Comparison of ENCODE assay signal across 27 mouse cellular contexts in the genomic region with DNA sequence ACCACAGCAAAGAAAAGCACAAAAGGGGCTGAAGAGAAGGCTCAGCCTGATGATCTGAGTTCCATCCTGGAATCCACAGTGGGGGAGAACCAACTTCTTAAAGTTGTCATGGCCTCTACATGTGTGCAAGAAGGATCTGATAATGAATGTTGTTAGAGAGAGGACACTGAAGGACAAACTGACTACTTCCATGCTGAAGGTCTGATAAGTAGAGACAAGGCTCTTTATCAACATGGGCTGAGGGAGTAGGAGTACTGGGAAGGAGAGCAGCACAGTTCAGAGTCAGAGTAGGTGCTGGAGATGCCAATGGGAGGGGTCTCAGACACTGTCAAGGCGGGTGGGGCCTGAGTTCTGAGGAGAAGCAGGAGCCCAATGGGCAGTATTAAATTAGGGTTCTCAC. TPM values are rescaled to one million over a fixed set of nuclear protein-coding genes. Genes with fewer than 3 reads are reported as not detected.
DNase-seq lines count a peak whose midpoint lies in the region; ATAC-seq and TF ChIP-seq lines count a peak whose summit lies in the region.
"Had no signal": no experiment of that assay in that cellular context is flagged by ENCODE, and none has a peak within 500 bp of the region (broad histone marks: within the 10 kb centered on the region; RNA-seq: fewer than 3 reads in every experiment).

No protein-coding gene starts in this region.

- no peak overlapping the region for H3K27ac ChIP-seq in liver, embryonic 13.5 days
- H3K27ac ChIP-seq in liver, embryonic 11.5 days (ENCODE audit: low read depth, low read length), result no peak overlapping the region
- no peak overlapping the region for H3K27ac ChIP-seq in midbrain, embryonic 11.5 days (ENCODE audit: low read depth, low read length)
- H3K27ac ChIP-seq in midbrain, embryonic 14.5 days (replicated peaks; ENCODE audit: low read depth, low read length), result no peak overlapping the region
- peak overlapping the region; percentile 44 for H3K27ac ChIP-seq in MEL (ENCODE audit: control insufficient read depth, low read depth, low read length)
- no peak overlapping the region for H3K27ac ChIP-seq in hindbrain, embryonic 12.5 days
- H3K27ac ChIP-seq in hindbrain, embryonic 14.5 days, result no peak overlapping the region

- peak; percentile 56 to 67; a peak in 3 of 4 replicates for TF ChIP-seq EP300 in MEL (IDR thresholded peaks at IDR 0.05; ENCODE audit: low read depth in 1 of 2, low read length in 2 of 2)

- H3K4me2 ChIP-seq in liver, embryonic 13.5 days, result no peak overlapping the region
- H3K4me2 ChIP-seq in liver, embryonic 11.5 days, result no peak overlapping the region
- H3K4me2 ChIP-seq in midbrain, embryonic 11.5 days, result no peak overlapping the region
- no peak overlapping the region for H3K4me2 ChIP-seq in midbrain, embryonic 14.5 days (ENCODE audit: low read length)
- no peak overlapping the region for H3K4me2 ChIP-seq in hindbrain, embryonic 12.5 days (replicated peaks)
- no peak overlapping the region for H3K4me2 ChIP-seq in hindbrain, embryonic 14.5 days (replicated peaks)

- TF ChIP-seq CTCF in MEL (IDR thresholded peaks at IDR 0.05 in 2 of 3, conservative IDR thresholded peaks at IDR 0.05 in 1 of 3; ENCODE audit: control insufficient read depth in 1 of 3, insufficient read depth in 1 of 3, low read depth in 2 of 3, low read length in 3 of 3, poor library complexity in 1 of 3, severe bottlenecking in 1 of 3), result no peak

- TF ChIP-seq POLR2A in MEL (IDR thresholded peaks at IDR 0.05; ENCODE audit: control insufficient read depth in 1 of 2, insufficient read depth in 1 of 2, low read depth in 1 of 2, low read length in 2 of 2, poor library complexity in 1 of 2), result no peak

- H3K4me3 ChIP-seq in liver, embryonic 13.5 days (replicated peaks), result no peak overlapping the region
- no peak overlapping the region for H3K4me3 ChIP-seq in liver, embryonic 11.5 days (ENCODE audit: low read depth, low read length)
- H3K4me3 ChIP-seq in midbrain, embryonic 11.5 days (ENCODE audit: low read depth, low read length), result no peak overlapping the region
- H3K4me3 ChIP-seq in midbrain, embryonic 14.5 days (replicated peaks; ENCODE audit: low read depth, low read length), result no peak overlapping the region
- H3K4me3 ChIP-seq in MEL (ENCODE audit: control insufficient read depth in 1 of 2, insufficient read depth in 1 of 2, low read depth in 2 of 2, low read length in 2 of 2), result no peak overlapping the region
- no peak overlapping the region for H3K4me3 ChIP-seq in hindbrain, embryonic 12.5 days
- H3K4me3 ChIP-seq in hindbrain, embryonic 14.5 days (replicated peaks; ENCODE audit: low read length), result no peak overlapping the region

- peaks cover 62% of the 10 kb centered on the region for H3K36me3 ChIP-seq in liver, embryonic 13.5 days
- peaks cover 30% of the 10 kb centered on the region; the same call in 1 of the 2 replicates for H3K36me3 ChIP-seq in liver, embryonic 11.5 days (ENCODE audit: control insufficient read depth, insufficient read depth, low read length)
- H3K36me3 ChIP-seq in midbrain, embryonic 11.5 days (ENCODE audit: control insufficient read depth, insufficient read depth, low read length), result peaks cover 7% of the 10 kb centered on the region
- H3K36me3 ChIP-seq in midbrain, embryonic 14.5 days (ENCODE audit: control insufficient read depth, insufficient read depth, low read length), result peaks cover 56% of the 10 kb centered on the region
- H3K36me3 ChIP-seq in MEL (ENCODE audit: control insufficient read depth in 1 of 2, insufficient read depth in 2 of 2, low read length in 2 of 2), result peaks cover 0 to 36% of the 10 kb centered on the region in 2 experiments; a peak in 3 of 4 replicates
- peaks cover 59% of the 10 kb centered on the region for H3K36me3 ChIP-seq in hindbrain, embryonic 12.5 days
- peaks cover 78% of the 10 kb centered on the region for H3K36me3 ChIP-seq in hindbrain, embryonic 14.5 days (replicated peaks; ENCODE audit: control insufficient read depth, insufficient read depth)

- no peak for TF ChIP-seq RAD21 in MEL (IDR thresholded peaks at IDR 0.05; ENCODE audit: low read depth, low read length)

- H3K9me3 ChIP-seq in liver, embryonic 13.5 days (replicated peaks), result no peaks in the 10 kb centered on the region
- no peaks in the 10 kb centered on the region for H3K9me3 ChIP-seq in liver, embryonic 11.5 days (ENCODE audit: control insufficient read depth, low read length)
- no peaks in the 10 kb centered on the region for H3K9me3 ChIP-seq in midbrain, embryonic 11.5 days (ENCODE audit: control insufficient read depth, low read length)
- no peaks in the 10 kb centered on the region for H3K9me3 ChIP-seq in midbrain, embryonic 14.5 days (ENCODE audit: control insufficient read depth, low read length)
- H3K9me3 ChIP-seq in MEL (replicated peaks; ENCODE audit: insufficient read depth, low read length), result no peaks in the 10 kb centered on the region
- no peaks in the 10 kb centered on the region for H3K9me3 ChIP-seq in hindbrain, embryonic 12.5 days (replicated peaks)
- H3K9me3 ChIP-seq in hindbrain, embryonic 14.5 days (ENCODE audit: control insufficient read depth, low read length), result no peaks in the 10 kb centered on the region
- H3K9me3 ChIP-seq: G1E had no signal

- no peaks in the 10 kb centered on the region for H3K79me2 ChIP-seq in MEL (ENCODE audit: control insufficient read depth, insufficient read depth, low read length, poor library complexity)

- no peaks in the 10 kb centered on the region for H3K27me3 ChIP-seq in liver, embryonic 13.5 days
- H3K27me3 ChIP-seq in liver, embryonic 11.5 days (replicated peaks; ENCODE audit: control insufficient read depth, insufficient read depth, low read length), result no peaks in the 10 kb centered on the region
- no peaks in the 10 kb centered on the region for H3K27me3 ChIP-seq in midbrain, embryonic 11.5 days (ENCODE audit: control insufficient read depth, insufficient read depth, low read length)
- no peaks in the 10 kb centered on the region for H3K27me3 ChIP-seq in midbrain, embryonic 14.5 days (ENCODE audit: control insufficient read depth, insufficient read depth, low read length)
- H3K27me3 ChIP-seq in MEL (ENCODE audit: control insufficient read depth in 1 of 2, insufficient read depth in 2 of 2, low read length in 2 of 2), result no peaks in the 10 kb centered on the region
- no peaks in the 10 kb centered on the region for H3K27me3 ChIP-seq in hindbrain, embryonic 12.5 days
- no peaks in the 10 kb centered on the region for H3K27me3 ChIP-seq in hindbrain, embryonic 14.5 days (ENCODE audit: control insufficient read depth, insufficient read depth, low read length)
- H3K27me3 ChIP-seq: CH12.LX, Patski had no signal

- no peak for DNase-seq in liver, embryonic 13.5 days
- no peak for DNase-seq in liver, embryonic 11.5 days (ENCODE audit: low spot score)
- DNase-seq in midbrain, embryonic 11.5 days (ENCODE audit: low spot score, missing footprints), result peak; percentile 8
- no peak for DNase-seq in midbrain, embryonic 14.5 days
- DNase-seq in MEL (ENCODE audit: low read depth, low spot score), result peak; percentile 28
- DNase-seq in hindbrain, embryonic 14.5 days (ENCODE audit: low spot score), result no peak
- DNase-seq: adrenal gland, adult 2 months; adrenal gland, adult 8-10 months; adrenal gland, postnatal 10 days; adrenal gland, postnatal 14 days; adrenal gland, postnatal 25 days; adrenal gland, postnatal 36 days; B cell, adult 2 months; cerebellum, adult 11 months; cerebellum, adult 11-12 months; cerebellum, adult 18-20 months had no signal

- H3K4me1 ChIP-seq in liver, embryonic 13.5 days (replicated peaks), result peaks cover 22% of the 10 kb centered on the region
- peaks cover 6% of the 10 kb centered on the region for H3K4me1 ChIP-seq in liver, embryonic 11.5 days (replicated peaks; ENCODE audit: control insufficient read depth, insufficient read depth, low read length)
- no peaks in the 10 kb centered on the region for H3K4me1 ChIP-seq in midbrain, embryonic 11.5 days (ENCODE audit: control insufficient read depth, insufficient read depth, low read length)
- H3K4me1 ChIP-seq in midbrain, embryonic 14.5 days (ENCODE audit: control insufficient read depth, insufficient read depth, low read length), result no peaks in the 10 kb centered on the region
- peaks cover 27 to 34% of the 10 kb centered on the region in 2 experiments for H3K4me1 ChIP-seq in MEL (ENCODE audit: control insufficient read depth in 1 of 2, insufficient read depth in 2 of 2, low read length in 2 of 2)
- H3K4me1 ChIP-seq in hindbrain, embryonic 12.5 days, result no peaks in the 10 kb centered on the region
- no peaks in the 10 kb centered on the region for H3K4me1 ChIP-seq in hindbrain, embryonic 14.5 days (replicated peaks; ENCODE audit: control insufficient read depth, insufficient read depth, low read length)

- WGBS in liver, embryonic 13.5 days (ENCODE audit: insufficient replicate concordance), result 42% methylated on average over 1 of the region's 1 CpGs
- 61% methylated on average over 1 of the region's 1 CpGs for WGBS in liver, embryonic 11.5 days
- WGBS in midbrain, embryonic 11.5 days, result 85% methylated on average over 1 of the region's 1 CpGs
- 93% methylated on average over 1 of the region's 1 CpGs for WGBS in midbrain, embryonic 14.5 days
- WGBS in hindbrain, embryonic 12.5 days, result 85% methylated on average over 1 of the region's 1 CpGs
- 90% methylated on average over 1 of the region's 1 CpGs for WGBS in hindbrain, embryonic 14.5 days

- peak; percentile 18; the same call in 1 of the 2 replicates for ATAC-seq in liver, embryonic 13.5 days (ENCODE audit: low read depth)
- no peak for ATAC-seq in liver, embryonic 11.5 days (replicated peaks; ENCODE audit: low FRiP score)
- ATAC-seq in midbrain, embryonic 11.5 days (ENCODE audit: low FRiP score), result no peak
- ATAC-seq in midbrain, embryonic 14.5 days (ENCODE audit: low FRiP score, low TSS enrichment), result no peak
- ATAC-seq in megakaryocyte-erythroid progenitor cell, adult 5-6 weeks (replicated peaks; ENCODE audit: low FRiP score, low TSS enrichment, poor library complexity, severe bottlenecking), result peak; percentile 34; the same call in 1 of the 2 replicates
- no peak for ATAC-seq in hindbrain, embryonic 12.5 days (ENCODE audit: low FRiP score)
- no peak for ATAC-seq in hindbrain, embryonic 14.5 days (ENCODE audit: low FRiP score)
- ATAC-seq: activated CD4-positive, CD25-positive, alpha-beta regulatory T cell, adult 4 months; CD4-positive, CD25-positive, alpha-beta regulatory T cell, adult 4 months; Patski had no signal

- H3K9ac ChIP-seq in liver, embryonic 13.5 days, result no peak overlapping the region
- H3K9ac ChIP-seq in liver, embryonic 11.5 days (ENCODE audit: low read depth, low read length), result no peak overlapping the region
- no peak overlapping the region for H3K9ac ChIP-seq in midbrain, embryonic 11.5 days (ENCODE audit: low read length)
- H3K9ac ChIP-seq in midbrain, embryonic 14.5 days (replicated peaks; ENCODE audit: low read length), result no peak overlapping the region
- H3K9ac ChIP-seq in MEL (ENCODE audit: control insufficient read depth, low read depth, low read length, poor library complexity, severe bottlenecking), result no peak overlapping the region
- H3K9ac ChIP-seq in hindbrain, embryonic 12.5 days, result no peak overlapping the region
- no peak overlapping the region for H3K9ac ChIP-seq in hindbrain, embryonic 14.5 days

RNA-seq across cellular contexts. Expression of gene Avp, which starts 13.2 kb away (rescaled TPM):
- polyA plus RNA-seq in liver, embryonic 13.5 days (2015; fragmentation: Nextera tagmentation; extraction: Ambion mirVana), result not detected in 2 replicates
- polyA plus RNA-seq in liver, embryonic 11.5 days (2014; fragmentation: Nextera tagmentation; extraction: Ambion mirVana), result not detected in 2 replicates
- not detected in 2 replicates for polyA plus RNA-seq in midbrain, embryonic 11.5 days (2014; fragmentation: Nextera tagmentation; extraction: Ambion mirVana)
- 0.70 TPM in 1 of 2 replicates, not detected in the other for polyA plus RNA-seq in midbrain, embryonic 14.5 days (2014; fragmentation: Nextera tagmentation; extraction: Ambion mirVana)
- not detected in 2 replicates for total RNA-seq in MEL (2012; rRNA removed)
- polyA plus RNA-seq in MEL (2012; ENCODE audit: insufficient read depth in 1 of 2, insufficient read length in 2 of 2, low read depth in 1 of 2, low replicate concordance in 2 of 2, missing spikeins in 1 of 2), result not detected
- not detected in 2 replicates for total RNA-seq in megakaryocyte-erythroid progenitor cell, adult 5-6 weeks (2014; fragmentation: Nextera tagmentation)
- total RNA-seq in megakaryocyte-erythroid progenitor cell, adult 5-6 weeks (2017), result not detected in 2 replicates
- not detected in 2 replicates for polyA plus RNA-seq in hindbrain, embryonic 12.5 days (2016; fragmentation: Nextera tagmentation; extraction: Ambion mirVana)
- not detected in 2 replicates for polyA plus RNA-seq in hindbrain, embryonic 14.5 days (2014; fragmentation: Nextera tagmentation; extraction: Ambion mirVana)
- total RNA-seq: adrenal gland, adult 18-20 months; adrenal gland, adult 2 months; adrenal gland, adult 8-10 months; adrenal gland, postnatal 10 days; adrenal gland, postnatal 14 days; adrenal gland, postnatal 25 days; adrenal gland, postnatal 36 days; adrenal gland, postnatal 4 days; CH12.LX; ES-E14; G1E had no signal
- polyA plus RNA-seq: activated CD4-positive, CD25-positive, alpha-beta regulatory T cell, adult 4 months; adrenal gland, adult 2 months; C2C12; CD4-positive, CD25-positive, alpha-beta regulatory T cell, adult 4 months; G1E; Patski had no signal

RNA-seq across cellular contexts. Expression of gene Oxt, which starts 19.6 kb away (rescaled TPM):
- not detected in 2 replicates for polyA plus RNA-seq in liver, embryonic 13.5 days (2015; fragmentation: Nextera tagmentation; extraction: Ambion mirVana)
- not detected in 2 replicates for polyA plus RNA-seq in liver, embryonic 11.5 days (2014; fragmentation: Nextera tagmentation; extraction: Ambion mirVana)
- polyA plus RNA-seq in midbrain, embryonic 11.5 days (2014; fragmentation: Nextera tagmentation; extraction: Ambion mirVana), result not detected in 2 replicates
- 0.59 TPM in 1 of 2 replicates, not detected in the other for polyA plus RNA-seq in midbrain, embryonic 14.5 days (2014; fragmentation: Nextera tagmentation; extraction: Ambion mirVana)
- not detected in 2 replicates for total RNA-seq in MEL (2012; rRNA removed)
- under 1 TPM in 1 of 2 experiments, not detected in 1; 0.14 TPM for polyA plus RNA-seq in MEL (2012; ENCODE audit: insufficient read depth in 1 of 2, insufficient read length in 2 of 2, low read depth in 1 of 2, low replicate concordance in 2 of 2, missing spikeins in 1 of 2)
- total RNA-seq in megakaryocyte-erythroid progenitor cell, adult 5-6 weeks (2014; fragmentation: Nextera tagmentation), result not detected in 2 replicates
- not detected in 2 replicates for total RNA-seq in megakaryocyte-erythroid progenitor cell, adult 5-6 weeks (2017)
- not detected in 2 replicates for polyA plus RNA-seq in hindbrain, embryonic 12.5 days (2016; fragmentation: Nextera tagmentation; extraction: Ambion mirVana)
- 0.87 TPM in 1 of 2 replicates, not detected in the other for polyA plus RNA-seq in hindbrain, embryonic 14.5 days (2014; fragmentation: Nextera tagmentation; extraction: Ambion mirVana)
- total RNA-seq: adrenal gland, adult 18-20 months; adrenal gland, adult 2 months; adrenal gland, adult 8-10 months; adrenal gland, postnatal 10 days; adrenal gland, postnatal 14 days; adrenal gland, postnatal 25 days; adrenal gland, postnatal 36 days; adrenal gland, postnatal 4 days; CH12.LX; G1E had no signal
- polyA plus RNA-seq: activated CD4-positive, CD25-positive, alpha-beta regulatory T cell, adult 4 months; adrenal gland, adult 2 months; C2C12; CD4-positive, CD25-positive, alpha-beta regulatory T cell, adult 4 months; G1E; Patski had no signal

RNA-seq across cellular contexts. Expression of gene Mrps26, which starts 32.1 kb away (rescaled TPM):
- 65.7 and 68.3 TPM in 2 replicates for polyA plus RNA-seq in liver, embryonic 13.5 days (2015; fragmentation: Nextera tagmentation; extraction: Ambion mirVana)
- polyA plus RNA-seq in liver, embryonic 11.5 days (2014; fragmentation: Nextera tagmentation; extraction: Ambion mirVana), result 119 and 122 TPM in 2 replicates
- 75.2 and 78.6 TPM in 2 replicates for polyA plus RNA-seq in midbrain, embryonic 11.5 days (2014; fragmentation: Nextera tagmentation; extraction: Ambion mirVana)
- polyA plus RNA-seq in midbrain, embryonic 14.5 days (2014; fragmentation: Nextera tagmentation; extraction: Ambion mirVana), result 98.4 and 112 TPM in 2 replicates
- 108 and 121 TPM in 2 replicates for total RNA-seq in MEL (2012; rRNA removed)
- polyA plus RNA-seq in MEL (2012; ENCODE audit: insufficient read depth in 1 of 2, insufficient read length in 2 of 2, low read depth in 1 of 2, low replicate concordance in 2 of 2, missing spikeins in 1 of 2), result 100 to 1,000 TPM in 1 of 2 experiments, not detected in 1; 154 TPM
- total RNA-seq in megakaryocyte-erythroid progenitor cell, adult 5-6 weeks (2014; fragmentation: Nextera tagmentation), result 101 and 111 TPM in 2 replicates
- total RNA-seq in megakaryocyte-erythroid progenitor cell, adult 5-6 weeks (2017), result 58.3 and 88.6 TPM in 2 replicates
- 70.7 and 73.3 TPM in 2 replicates for polyA plus RNA-seq in hindbrain, embryonic 12.5 days (2016; fragmentation: Nextera tagmentation; extraction: Ambion mirVana)
- polyA plus RNA-seq in hindbrain, embryonic 14.5 days (2014; fragmentation: Nextera tagmentation; extraction: Ambion mirVana), result 96.8 and 107 TPM in 2 replicates

RNA-seq across cellular contexts. Expression of gene Fastkd5, which starts 34.2 kb away (rescaled TPM):
- 12.0 and 16.8 TPM in 2 replicates for polyA plus RNA-seq in liver, embryonic 13.5 days (2015; fragmentation: Nextera tagmentation; extraction: Ambion mirVana)
- 26.3 and 30.8 TPM in 2 replicates for polyA plus RNA-seq in liver, embryonic 11.5 days (2014; fragmentation: Nextera tagmentation; extraction: Ambion mirVana)
- 19.7 and 23.3 TPM in 2 replicates for polyA plus RNA-seq in midbrain, embryonic 11.5 days (2014; fragmentation: Nextera tagmentation; extraction: Ambion mirVana)
- 7.4 and 13.8 TPM in 2 replicates for polyA plus RNA-seq in midbrain, embryonic 14.5 days (2014; fragmentation: Nextera tagmentation; extraction: Ambion mirVana)
- 13.6 and 15.3 TPM in 2 replicates for total RNA-seq in MEL (2012; rRNA removed)
- polyA plus RNA-seq in MEL (2012; ENCODE audit: insufficient read depth in 1 of 2, insufficient read length in 2 of 2, low read depth in 1 of 2, low replicate concordance in 2 of 2, missing spikeins in 1 of 2), result 10 to 100 TPM in 1 of 2 experiments, not detected in 1; 11.7 TPM
- total RNA-seq in megakaryocyte-erythroid progenitor cell, adult 5-6 weeks (2014; fragmentation: Nextera tagmentation), result 18.1 and 19.7 TPM in 2 replicates
- total RNA-seq in megakaryocyte-erythroid progenitor cell, adult 5-6 weeks (2017), result 30.6 and 38.4 TPM in 2 replicates
- 16.9 and 17.1 TPM in 2 replicates for polyA plus RNA-seq in hindbrain, embryonic 12.5 days (2016; fragmentation: Nextera tagmentation; extraction: Ambion mirVana)
- 11.5 and 12.8 TPM in 2 replicates for polyA plus RNA-seq in hindbrain, embryonic 14.5 days (2014; fragmentation: Nextera tagmentation; extraction: Ambion mirVana)

RNA-seq across cellular contexts. Expression of gene Ubox5, which starts 34.2 kb away (rescaled TPM):
- polyA plus RNA-seq in liver, embryonic 13.5 days (2015; fragmentation: Nextera tagmentation; extraction: Ambion mirVana), result 6.2 and 6.5 TPM in 2 replicates
- 14.4 and 14.8 TPM in 2 replicates for polyA plus RNA-seq in liver, embryonic 11.5 days (2014; fragmentation: Nextera tagmentation; extraction: Ambion mirVana)
- 16.6 and 18.4 TPM in 2 replicates for polyA plus RNA-seq in midbrain, embryonic 11.5 days (2014; fragmentation: Nextera tagmentation; extraction: Ambion mirVana)
- polyA plus RNA-seq in midbrain, embryonic 14.5 days (2014; fragmentation: Nextera tagmentation; extraction: Ambion mirVana), result 10.6 and 13.0 TPM in 2 replicates
- total RNA-seq in MEL (2012; rRNA removed), result 5.1 and 5.4 TPM in 2 replicates
- 10 to 100 TPM in 1 of 2 experiments, not detected in 1; 11.2 TPM for polyA plus RNA-seq in MEL (2012; ENCODE audit: insufficient read depth in 1 of 2, insufficient read length in 2 of 2, low read depth in 1 of 2, low replicate concordance in 2 of 2, missing spikeins in 1 of 2)
- 9.1 and 15.6 TPM in 2 replicates for total RNA-seq in megakaryocyte-erythroid progenitor cell, adult 5-6 weeks (2014; fragmentation: Nextera tagmentation)
- 8.3 and 8.5 TPM in 2 replicates for total RNA-seq in megakaryocyte-erythroid progenitor cell, adult 5-6 weeks (2017)
- polyA plus RNA-seq in hindbrain, embryonic 12.5 days (2016; fragmentation: Nextera tagmentation; extraction: Ambion mirVana), result 13.9 and 14.3 TPM in 2 replicates
- 9.7 and 12.6 TPM in 2 replicates for polyA plus RNA-seq in hindbrain, embryonic 14.5 days (2014; fragmentation: Nextera tagmentation; extraction: Ambion mirVana)

Comparison
In these comparisons a context has a peak if more than half of its experiments do, and no peak if none do; other contexts are left out.
1. ATAC-seq: peak in liver, embryonic 13.5 days (single experiment) and megakaryocyte-erythroid progenitor cell, adult 5-6 weeks (single experiment); none in liver, embryonic 11.5 days (single experiment), midbrain, embryonic 11.5 days (single experiment), midbrain, embryonic 14.5 days (single experiment), hindbrain, embryonic 12.5 days (single experiment) and hindbrain, embryonic 14.5 days (single experiment).
2. DNase-seq: peak in midbrain, embryonic 11.5 days (single experiment) and MEL (single experiment); none in liver, embryonic 13.5 days (single experiment), liver, embryonic 11.5 days (single experiment), midbrain, embryonic 14.5 days (single experiment) and hindbrain, embryonic 14.5 days (single experiment).